8 mouse cellular contexts compared by ENCODE assay signal in the genomic region with DNA sequence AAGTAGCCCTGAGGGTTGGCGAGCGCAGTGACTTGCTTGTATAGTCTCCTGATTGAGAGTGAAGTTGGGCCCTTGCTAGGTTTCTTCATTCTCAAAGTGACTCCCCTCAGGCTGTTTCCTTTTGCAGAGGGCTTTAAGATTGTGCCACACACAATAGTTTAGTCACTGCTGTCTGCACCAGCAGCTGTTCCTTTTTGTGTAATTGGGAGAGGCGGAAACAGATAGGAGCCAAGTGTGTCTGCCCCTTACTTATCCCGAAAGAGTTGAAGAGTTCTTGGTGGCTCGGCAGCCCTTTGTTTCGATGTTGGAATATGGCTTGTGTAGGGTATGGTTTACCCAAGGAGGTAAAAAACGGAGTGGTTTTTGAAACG. TPM values are rescaled to one million over a fixed set of nuclear protein-coding genes. Genes with fewer than 3 reads are reported as not detected.
DNase-seq lines count a peak whose midpoint lies in the region; ATAC-seq and TF ChIP-seq lines count a peak whose summit lies in the region.

No protein-coding gene starts in this region.

- peak; percentile 22 to 30 for DNase-seq in B cell, adult 2 months
- DNase-seq in ES-E14 (ENCODE audit: low read depth, low spot score), result no peak
- peak; percentile 28 for DNase-seq in retina, postnatal 1 day
- DNase-seq in urinary bladder, adult 2 months (ENCODE audit: low spot score), result no peak
- no peak for DNase-seq in cerebellum, postnatal 36 days

- peak overlapping the region; percentile 93 for H3K9ac ChIP-seq in ES-E14 (ENCODE audit: insufficient read depth, low read depth, low read length, poor library complexity, severe bottlenecking)
- H3K9ac ChIP-seq in hindbrain, embryonic 12.5 days, result peak overlapping the region; percentile 96
- H3K9ac ChIP-seq in liver, embryonic 16.5 days (ENCODE audit: low read depth, low read length), result peak overlapping the region; percentile 99

- no peaks in the 10 kb centered on the region for H3K36me3 ChIP-seq in ES-E14 (ENCODE audit: control insufficient read depth, insufficient read depth, low read length, poor library complexity, severe bottlenecking)
- H3K36me3 ChIP-seq in hindbrain, embryonic 12.5 days, result no peaks in the 10 kb centered on the region
- no peaks in the 10 kb centered on the region for H3K36me3 ChIP-seq in liver, embryonic 16.5 days (ENCODE audit: control insufficient read depth, insufficient read depth)

- H3K4me3 ChIP-seq in ES-E14 (ENCODE audit: insufficient read depth in 1 of 2, low read depth in 1 of 2, low read length in 2 of 2, poor library complexity in 1 of 2, severe bottlenecking in 1 of 2), result peak overlapping the region; percentile 95 to 96
- peak overlapping the region; percentile 99 for H3K4me3 ChIP-seq in hindbrain, embryonic 12.5 days
- H3K4me3 ChIP-seq in liver, embryonic 16.5 days (ENCODE audit: low read depth, low read length), result peak overlapping the region; percentile 96

- peak; percentile 17; the same call in 1 of the 2 replicates for ATAC-seq in erythroid progenitor cell, adult 5-6 weeks (replicated peaks; ENCODE audit: low FRiP score, poor library complexity, severe bottlenecking)
- no peak for ATAC-seq in hindbrain, embryonic 12.5 days (ENCODE audit: low FRiP score)
- ATAC-seq in liver, embryonic 16.5 days (ENCODE audit: low read depth), result no peak

- no peaks in the 10 kb centered on the region for H3K27me3 ChIP-seq in hindbrain, embryonic 12.5 days
- H3K27me3 ChIP-seq in liver, embryonic 16.5 days (ENCODE audit: control insufficient read depth, insufficient read depth, low read depth, low read length), result no peaks in the 10 kb centered on the region

- in situ Hi-C loops in ES-E14 (cut with MboI; ENCODE audit: low sequenced_read_pairs in 2 of 2, unreplicated experiment in 2 of 2), result no loop called here

- peak overlapping the region; percentile 77 for H3K4me2 ChIP-seq in hindbrain, embryonic 12.5 days (replicated peaks)
- peak overlapping the region; percentile 79 for H3K4me2 ChIP-seq in liver, embryonic 16.5 days (ENCODE audit: low read depth, low read length)

- H3K4me1 ChIP-seq in ES-E14 (ENCODE audit: control insufficient read depth in 2 of 2, insufficient read depth in 2 of 2, low read length in 2 of 2, poor library complexity in 1 of 2), result peaks cover 2 to 4% of the 10 kb centered on the region in 2 experiments; a peak in 2 of 4 replicates
- peaks cover 21% of the 10 kb centered on the region for H3K4me1 ChIP-seq in hindbrain, embryonic 12.5 days
- H3K4me1 ChIP-seq in liver, embryonic 16.5 days (ENCODE audit: control insufficient read depth, low read depth, low read length), result peaks cover 31% of the 10 kb centered on the region

- no peaks in the 10 kb centered on the region for H3K9me3 ChIP-seq in ES-E14 (ENCODE audit: control insufficient read depth, insufficient read depth, low read depth, low read length)
- H3K9me3 ChIP-seq in hindbrain, embryonic 12.5 days (replicated peaks), result no peaks in the 10 kb centered on the region
- no peaks in the 10 kb centered on the region for H3K9me3 ChIP-seq in liver, embryonic 16.5 days (replicated peaks; ENCODE audit: control insufficient read depth, low read length)

- 2% methylated on average over 8 of the region's 8 CpGs for WGBS in hindbrain, embryonic 12.5 days
- WGBS in liver, embryonic 16.5 days (ENCODE audit: insufficient replicate concordance), result 1% methylated on average over 8 of the region's 8 CpGs

- no peak overlapping the region; the same call in 1 of the 2 replicates for H3K27ac ChIP-seq in ES-E14 (ENCODE audit: insufficient read depth, low read depth, low read length, poor library complexity, severe bottlenecking)
- peak overlapping the region; percentile 93 for H3K27ac ChIP-seq in hindbrain, embryonic 12.5 days
- H3K27ac ChIP-seq in liver, embryonic 16.5 days (ENCODE audit: low read length), result peak overlapping the region; percentile 97

TF ChIP-seq in ES-E14, 5 proteins besides CTCF, POLR2A, EP300 and RAD21:
- TF ChIP-seq CHD2 (IDR thresholded peaks at IDR 0.05; ENCODE audit: low read depth, low read length) (no peak), ZNF384 (IDR thresholded peaks at IDR 0.05; ENCODE audit: low read depth, low read length) (no peak), ZC3H11A (IDR thresholded peaks at IDR 0.05; ENCODE audit: borderline replicate concordance, low read depth, low read length) (no peak), HCFC1 (IDR thresholded peaks at IDR 0.05; ENCODE audit: borderline replicate concordance, insufficient read depth, low read length) (no peak), MAFK (IDR thresholded peaks at IDR 0.05; ENCODE audit: insufficient read depth, low read depth, low read length) (no peak)

RNA-seq across cellular contexts. Expression of a gene that starts 1.4 kb away (rescaled TPM):
- total RNA-seq in ES-E14 (2012; rRNA removed), result 80.3 and 101 TPM in 2 replicates
- total RNA-seq in erythroid progenitor cell, adult 5-6 weeks (2015; ENCODE audit: low replicate concordance), result 277 and 313 TPM in 2 replicates
- total RNA-seq in erythroid progenitor cell, adult 5-6 weeks (2017; ENCODE audit: low replicate concordance), result 260 and 268 TPM in 2 replicates
- 47.9 and 53.4 TPM in 2 replicates for polyA plus RNA-seq in hindbrain, embryonic 12.5 days (2016; fragmentation: Nextera tagmentation; extraction: Ambion mirVana)
- 41.9 and 42.0 TPM in 2 replicates for polyA plus RNA-seq in liver, embryonic 16.5 days (2015; fragmentation: Nextera tagmentation; extraction: Ambion mirVana)
- 92.3 and 107 TPM in 2 replicates for polyA plus RNA-seq in urinary bladder, adult 2 months (2012; rRNA removed)

Comparison
In these comparisons a context has a peak if more than half of its experiments do, and no peak if none do; other contexts are left out.
1. DNase-seq: peak in B cell, adult 2 months (2 of 2) and retina, postnatal 1 day (single experiment); none in ES-E14 (single experiment), urinary bladder, adult 2 months (single experiment) and cerebellum, postnatal 36 days (0 of 2).
2. Peak in every context shown above with its lines, with median percentiles within 50 percentile points of each other: H3K4me3 ChIP-seq and H3K9ac ChIP-seq.